Mouse (Mus musculus): ENCODE results near the gene Ifi206.

The Ifi206 gene

DNA sequence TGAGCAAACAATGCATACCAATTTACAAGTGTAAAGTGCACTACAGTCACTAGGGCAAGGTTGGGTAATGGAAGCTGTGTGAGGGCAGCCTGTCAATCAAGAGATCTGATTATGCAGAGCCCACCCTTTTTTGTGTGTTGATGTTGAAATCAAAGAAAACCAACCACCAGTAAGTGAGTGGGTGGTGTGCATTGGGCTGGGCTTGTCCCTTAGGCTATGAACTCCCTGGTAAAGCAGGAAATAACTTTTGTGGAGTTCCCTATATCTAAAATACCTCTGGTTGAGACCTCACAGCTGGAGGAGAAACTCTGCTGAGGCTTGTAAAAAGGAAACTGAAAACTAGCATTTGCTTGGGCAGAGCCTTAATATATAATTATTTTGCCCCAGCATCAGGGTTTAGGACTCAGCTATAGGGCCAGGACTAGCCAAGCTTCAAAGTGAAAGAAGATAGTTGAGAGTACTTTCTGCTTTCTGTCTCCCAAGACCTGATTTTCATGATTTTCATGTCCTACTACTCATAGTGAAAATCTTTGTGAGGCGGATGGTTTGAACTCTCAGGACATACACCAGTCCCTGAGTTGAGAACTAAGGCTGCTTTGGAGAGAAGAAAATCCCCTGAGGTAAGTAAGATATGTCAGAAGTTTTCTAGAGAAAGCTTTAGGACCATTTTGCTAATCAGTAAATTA, 71.8 kb downstream of the Ifi206 start:
- no peak for DNase-seq (ENCODE audit: low spot score in 2 of 2)

DNA sequence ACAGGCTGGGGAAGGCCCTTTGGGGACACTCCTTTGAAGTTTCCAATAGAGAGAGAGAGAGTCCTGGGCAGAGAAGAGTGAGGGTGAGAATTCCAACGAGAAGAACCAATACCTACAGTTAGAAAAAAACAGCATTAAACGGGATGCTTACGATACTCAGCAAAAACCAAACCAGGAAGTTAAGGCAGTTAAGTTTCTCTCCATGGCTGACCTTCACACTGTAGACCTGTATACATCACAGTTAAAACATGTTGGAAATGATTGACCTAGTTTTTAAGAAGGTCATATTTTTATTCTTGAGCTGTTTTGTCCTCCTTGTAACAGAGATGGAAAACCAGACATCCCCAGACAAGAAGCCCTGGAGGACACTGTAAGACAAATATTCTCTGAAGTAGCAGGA, 72.3 kb downstream of the Ifi206 start:
- no peak for DNase-seq (ENCODE audit: low spot score in 2 of 2)

Measured in right cerebral cortex, postnatal 10 days (tissue).